9 mouse cellular contexts compared by ENCODE assay signal in the genomic region with DNA sequence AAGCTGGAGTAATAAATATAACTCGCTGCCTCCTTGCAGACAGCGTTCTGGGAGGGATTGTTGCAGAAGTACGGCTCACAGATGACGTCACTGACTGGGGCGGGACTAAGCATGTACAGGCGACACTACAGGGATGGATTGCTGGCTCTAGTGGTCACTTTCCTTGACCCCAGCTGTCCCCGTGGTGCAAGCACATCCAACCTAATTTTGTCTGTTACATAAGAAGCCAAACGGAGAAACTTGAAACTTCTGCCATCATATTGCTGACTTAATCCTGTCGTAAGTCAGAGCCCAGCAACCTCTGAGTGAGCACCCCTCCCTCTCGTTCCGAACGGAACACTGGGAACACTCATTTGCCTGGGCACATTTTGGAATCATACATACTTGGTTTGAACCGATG. TPM values are rescaled to one million over a fixed set of nuclear protein-coding genes. Genes with fewer than 3 reads are reported as not detected.
DNase-seq lines count a peak whose midpoint lies in the region; ATAC-seq and TF ChIP-seq lines count a peak whose summit lies in the region.
"Had no signal": no experiment of that assay in that cellular context is flagged by ENCODE, and none has a peak within 500 bp of the region (broad histone marks: within the 10 kb centered on the region; RNA-seq: fewer than 3 reads in every experiment).

No protein-coding gene starts in this region.

- no peaks in the 10 kb centered on the region for H3K4me1 ChIP-seq in lung, adult 2 months (ENCODE audit: control insufficient read depth, insufficient read depth, low read length)
- peaks cover 4% of the 10 kb centered on the region for H3K4me1 ChIP-seq in neural tube, embryonic 15.5 days

- no peaks in the 10 kb centered on the region for H3K9me3 ChIP-seq in neural tube, embryonic 15.5 days (replicated peaks)

- peak; percentile 76 to 88 for ATAC-seq in hematopoietic stem cell, adult 5-6 weeks (replicated peaks in 1 of 2; ENCODE audit: insufficient read depth in 1 of 2, low FRiP score in 2 of 2, low TSS enrichment in 1 of 2, low read depth in 1 of 2, poor library complexity in 2 of 2, severe bottlenecking in 2 of 2)
- peak; percentile 79 for ATAC-seq in neural tube, embryonic 15.5 days (ENCODE audit: low FRiP score)

- no peak for TF ChIP-seq POLR2A in lung, adult 2 months (IDR thresholded peaks at IDR 0.05; ENCODE audit: borderline replicate concordance, extremely low read depth, low read depth, low read length)

- 0 out of 2 replicates have a peak overlapping the region, but pooled peaks have one; percentile 4 for H3K9ac ChIP-seq in neural tube, embryonic 15.5 days (replicated peaks)

- no peak overlapping the region for H3K27ac ChIP-seq in neural tube, embryonic 15.5 days (replicated peaks)

- no peak for TF ChIP-seq CTCF in lung, adult 2 months (IDR thresholded peaks at IDR 0.05; ENCODE audit: insufficient read depth, low read length)

- peak; percentile 32 for DNase-seq in R1 (ENCODE audit: low read depth, low spot score)
- peak; percentile 14 for DNase-seq in cerebellum, adult 9-10 months
- DNase-seq in frontal cortex, postnatal 10 days (ENCODE audit: low spot score in 2 of 2), result peak; percentile 9 to 49
- peak; percentile 17 to 34 for DNase-seq in layer of hippocampus, adult 8-10 months (ENCODE audit: low spot score in 2 of 2)
- peak; percentile 63 for DNase-seq in lung, adult 2 months
- peak; percentile 80 for DNase-seq in urinary bladder, postnatal 14 days (ENCODE audit: low spot score)

- H3K36me3 ChIP-seq in neural tube, embryonic 15.5 days, result no peaks in the 10 kb centered on the region

- WGBS in lung, adult 2 months, result 23% methylated on average over 13 of the region's 13 CpGs
- WGBS in neural tube, embryonic 15.5 days, result 28% methylated on average over 13 of the region's 13 CpGs

- peak overlapping the region; percentile 30 for H3K4me3 ChIP-seq in lung, adult 2 months (replicated peaks; ENCODE audit: extremely low read depth, low read depth, low read length)
- peak overlapping the region; percentile 33 for H3K4me3 ChIP-seq in neural tube, embryonic 15.5 days (replicated peaks)
- H3K4me3 ChIP-seq: erythroblast, embryonic 14.5 days had no signal

- H3K4me2 ChIP-seq in neural tube, embryonic 15.5 days, result peak overlapping the region; percentile 52

- no peaks in the 10 kb centered on the region for H3K27me3 ChIP-seq in neural tube, embryonic 15.5 days (replicated peaks)

RNA-seq across cellular contexts. Expression of a gene that starts 52.1 kb away (rescaled TPM):
- 355 and 398 TPM in 2 replicates for total RNA-seq in hematopoietic stem cell, adult 5-6 weeks (2017)
- total RNA-seq in layer of hippocampus, adult 8-10 months (2022), result 100 to 1,000 TPM; 271 to 292 (median 278) TPM
- 9.1 and 17.6 TPM in 2 replicates for polyA plus RNA-seq in lung, adult 2 months (2012; rRNA removed)
- 248 and 260 TPM in 2 replicates for polyA plus RNA-seq in neural tube, embryonic 15.5 days (2015; fragmentation: Nextera tagmentation; extraction: Ambion mirVana)

Comparison
In these comparisons a context has a peak if more than half of its experiments do, and no peak if none do; other contexts are left out.
1. DNase-seq: peak in every context shown above with its lines; median percentile 80 in urinary bladder, postnatal 14 days; 63 in lung, adult 2 months; 32 in R1; 29 in frontal cortex, postnatal 10 days; 26 in layer of hippocampus, adult 8-10 months; 14 in cerebellum, adult 9-10 months.